14 mouse cellular contexts compared by ENCODE assay signal in genomic region chr11:75911962-75912361, GRCm38 (mm10). TPM values are rescaled to one million over a fixed set of nuclear protein-coding genes. Genes with fewer than 3 reads are reported as not detected.
A peak's percentile ranks its signal among the peaks of the same experiment; 100 is the strongest.
DNase-seq lines count a peak whose midpoint lies in the region; ATAC-seq and TF ChIP-seq lines count a peak whose summit lies in the region.
"Had no signal": no experiment of that assay in that cellular context is flagged by ENCODE, and none has a peak within 500 bp of the region (broad histone marks: within the 10 kb centered on the region; RNA-seq: fewer than 3 reads in every experiment).

No protein-coding gene starts in this region.

- H3K4me3 ChIP-seq in intestine, postnatal 0 days (ENCODE audit: low read depth, low read length), result no peak overlapping the region
- no peak overlapping the region for H3K4me3 ChIP-seq in intestine, embryonic 16.5 days (ENCODE audit: low read length)
- H3K4me3 ChIP-seq in lung, postnatal 0 days (ENCODE audit: low read depth, low read length), result no peak overlapping the region
- no peak overlapping the region for H3K4me3 ChIP-seq in E14TG2a.4 (replicated peaks; ENCODE audit: low read length)
- H3K4me3 ChIP-seq: embryonic facial prominence, embryonic 12.5 days; hindbrain, embryonic 12.5 days had no signal

- TF ChIP-seq CTCF in intestine, postnatal 0 days (IDR thresholded peaks at IDR 0.05; ENCODE audit: low read depth), result peak; percentile 51
- TF ChIP-seq CTCF in lung, postnatal 0 days (IDR thresholded peaks at IDR 0.05), result peak; percentile 38
- TF ChIP-seq CTCF in E14TG2a.4 (conservative IDR thresholded peaks at IDR 0.05; ENCODE audit: low read length), result peak; percentile 62

- H3K9ac ChIP-seq in intestine, postnatal 0 days (ENCODE audit: low read depth, low read length), result no peak overlapping the region
- no peak overlapping the region for H3K9ac ChIP-seq in intestine, embryonic 16.5 days (ENCODE audit: low read depth, low read length)
- no peak overlapping the region for H3K9ac ChIP-seq in lung, postnatal 0 days (replicated peaks; ENCODE audit: low read depth)
- H3K9ac ChIP-seq: embryonic facial prominence, embryonic 12.5 days; hindbrain, embryonic 12.5 days had no signal

- H3K36me3 ChIP-seq in intestine, postnatal 0 days (ENCODE audit: control insufficient read depth, insufficient read depth), result peaks cover 35% of the 10 kb centered on the region
- H3K36me3 ChIP-seq in intestine, embryonic 16.5 days (ENCODE audit: control insufficient read depth, insufficient read depth, low read length), result no peaks in the 10 kb centered on the region
- no peaks in the 10 kb centered on the region for H3K36me3 ChIP-seq in lung, postnatal 0 days (ENCODE audit: insufficient read depth, low read length)
- no peaks in the 10 kb centered on the region for H3K36me3 ChIP-seq in E14TG2a.4 (ENCODE audit: insufficient read depth, low read length)
- H3K36me3 ChIP-seq: embryonic facial prominence, embryonic 12.5 days; hindbrain, embryonic 12.5 days had no signal

- DNase-seq in lung, postnatal 0 days (ENCODE audit: low spot score), result no peak
- DNase-seq in lung, postnatal 4 days, result no peak
- DNase-seq in induced T-regulatory cell, adult 2 months (ENCODE audit: low read depth), result peak; percentile 43
- DNase-seq in thymus, adult 18-20 months, result no peak
- DNase-seq: adrenal gland, postnatal 10 days; cerebellum, adult 2 months; kidney, adult 18-20 months; thymus, adult 2 months had no signal

- no peak overlapping the region for H3K27ac ChIP-seq in intestine, postnatal 0 days (ENCODE audit: low read depth, low read length)
- no peak overlapping the region for H3K27ac ChIP-seq in intestine, embryonic 16.5 days (ENCODE audit: low read length)
- H3K27ac ChIP-seq in lung, postnatal 0 days (ENCODE audit: low read length), result no peak overlapping the region
- H3K27ac ChIP-seq: embryonic facial prominence, embryonic 12.5 days; hindbrain, embryonic 12.5 days had no signal

- no peaks in the 10 kb centered on the region for H3K9me3 ChIP-seq in intestine, postnatal 0 days (ENCODE audit: control insufficient read depth)
- no peaks in the 10 kb centered on the region for H3K9me3 ChIP-seq in intestine, embryonic 16.5 days (ENCODE audit: control insufficient read depth, low read length)
- no peaks in the 10 kb centered on the region for H3K9me3 ChIP-seq in lung, postnatal 0 days (ENCODE audit: low read length)
- 0 out of 2 replicates have a peak, but pooled peaks cover 6% of the 10 kb centered on the region for H3K9me3 ChIP-seq in E14TG2a.4 (ENCODE audit: low read length)

- H3K27me3 ChIP-seq in intestine, postnatal 0 days (replicated peaks; ENCODE audit: control insufficient read depth, insufficient read depth, low read length), result no peaks in the 10 kb centered on the region
- H3K27me3 ChIP-seq in intestine, embryonic 16.5 days (replicated peaks; ENCODE audit: control insufficient read depth, insufficient read depth, low read length), result no peaks in the 10 kb centered on the region
- no peaks in the 10 kb centered on the region for H3K27me3 ChIP-seq in lung, postnatal 0 days (replicated peaks; ENCODE audit: insufficient read depth, low read length)
- H3K27me3 ChIP-seq in E14TG2a.4 (ENCODE audit: insufficient read depth, low read length), result peaks cover 11% of the 10 kb centered on the region; the same call in 1 of the 2 replicates
- H3K27me3 ChIP-seq: embryonic facial prominence, embryonic 12.5 days; hindbrain, embryonic 12.5 days had no signal

- TF ChIP-seq EP300 in lung, postnatal 0 days (IDR thresholded peaks at IDR 0.05), result no peak

- 0 out of 2 replicates have a peak, but pooled peaks cover 5% of the 10 kb centered on the region for H3K4me1 ChIP-seq in intestine, postnatal 0 days (replicated peaks; ENCODE audit: control insufficient read depth, insufficient read depth, low read length)
- peaks cover 11% of the 10 kb centered on the region for H3K4me1 ChIP-seq in intestine, embryonic 16.5 days (ENCODE audit: control insufficient read depth, insufficient read depth, low read length)
- 0 out of 2 replicates have a peak, but pooled peaks cover 3% of the 10 kb centered on the region for H3K4me1 ChIP-seq in lung, postnatal 0 days (ENCODE audit: insufficient read depth, low read depth, low read length)
- H3K4me1 ChIP-seq in E14TG2a.4 (replicated peaks; ENCODE audit: low read depth, low read length), result no peaks in the 10 kb centered on the region; the same call in 1 of the 2 replicates

- ATAC-seq in intestine, postnatal 0 days, result no peak
- ATAC-seq in intestine, embryonic 16.5 days, result no peak
- ATAC-seq in lung, postnatal 0 days, result no peak
- no peak for ATAC-seq in cerebellum, adult (ENCODE audit: insufficient number of reproducible peaks, low FRiP score, low TSS enrichment)

- no peak overlapping the region for H3K4me2 ChIP-seq in intestine, postnatal 0 days (replicated peaks; ENCODE audit: low read depth)
- no peak overlapping the region for H3K4me2 ChIP-seq in intestine, embryonic 16.5 days (ENCODE audit: low read depth, low read length)
- no peak overlapping the region for H3K4me2 ChIP-seq in lung, postnatal 0 days (replicated peaks; ENCODE audit: low read depth, low read length)
- H3K4me2 ChIP-seq: embryonic facial prominence, embryonic 12.5 days; hindbrain, embryonic 12.5 days had no signal

- 95% methylated on average over 1 of the region's 1 CpGs for WGBS in intestine, postnatal 0 days
- WGBS in intestine, embryonic 16.5 days, result 95% methylated on average over 1 of the region's 1 CpGs
- WGBS in lung, postnatal 0 days, result 93% methylated on average over 1 of the region's 1 CpGs

RNA-seq across cellular contexts. Expression of gene Rph3al, which starts 26.3 kb away (rescaled TPM):
- 10.5 and 12.9 TPM in 2 replicates for polyA plus RNA-seq in intestine, postnatal 0 days (2015; fragmentation: Nextera tagmentation; extraction: Ambion mirVana)
- polyA plus RNA-seq in intestine, embryonic 16.5 days (2015; fragmentation: Nextera tagmentation; extraction: Ambion mirVana), result 20.1 and 21.1 TPM in 2 replicates
- 10.7 and 11.0 TPM in 2 replicates for polyA plus RNA-seq in lung, postnatal 0 days (2015; fragmentation: Nextera tagmentation; extraction: Ambion mirVana)
